Mouse (Mus musculus): Measurements from ENCODE around the gene Cnih1.
"Not testable (repeated sequence)": the region's sequence is repeated elsewhere in the genome, so short reads cannot be mapped to it uniquely, and the experiment has no call there.

Cnih1 gene

DNA sequence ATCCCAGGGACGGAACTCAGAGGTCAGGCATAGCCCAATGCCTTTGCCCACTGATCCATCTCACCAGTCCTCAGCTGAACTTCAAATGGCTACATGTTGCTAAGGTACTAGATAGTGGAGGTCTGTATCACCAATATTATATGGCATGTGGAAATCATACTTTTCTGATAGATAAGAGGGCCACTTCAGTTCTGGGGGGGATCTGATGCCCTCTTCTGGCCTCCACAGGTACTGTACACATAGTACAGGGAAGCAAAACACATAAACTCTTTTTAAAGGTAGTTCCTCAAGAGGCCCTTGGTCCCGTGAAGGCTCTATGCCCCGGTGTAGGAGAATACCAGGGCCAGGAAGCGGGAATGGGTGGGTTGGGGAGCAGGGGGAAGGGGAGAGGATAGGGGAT is 2.1 kb upstream of the Cnih1 start:
- DNase-seq (ENCODE audit: inconsistent age in 2 of 2, low spot score in 1 of 2) = peak in 1 of 2 experiments; percentile 53

DNA sequence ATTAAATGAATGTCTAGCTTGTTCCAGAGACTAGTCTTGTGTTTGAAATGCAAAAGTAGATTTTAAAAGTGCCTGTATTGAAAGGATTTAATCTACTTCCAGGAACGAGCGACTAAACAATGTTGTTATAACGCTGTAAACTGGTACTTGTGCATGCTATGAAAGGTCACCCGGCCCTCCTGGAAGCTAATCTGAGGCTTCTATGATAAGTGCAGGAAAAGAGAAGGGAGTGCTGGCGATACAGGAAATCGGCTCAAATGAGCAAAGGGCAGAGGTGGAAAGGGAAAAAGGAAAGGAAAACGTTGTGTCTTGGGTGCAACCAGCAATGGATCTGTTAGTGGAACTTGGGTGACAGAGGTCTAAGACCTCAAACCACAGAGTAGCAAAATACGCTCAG is 292 bp upstream of the Cnih1 start:
- DNase-seq (ENCODE audit: inconsistent age in 2 of 2, low spot score in 1 of 2) = peak in 1 of 2 experiments; percentile 42

DNA sequence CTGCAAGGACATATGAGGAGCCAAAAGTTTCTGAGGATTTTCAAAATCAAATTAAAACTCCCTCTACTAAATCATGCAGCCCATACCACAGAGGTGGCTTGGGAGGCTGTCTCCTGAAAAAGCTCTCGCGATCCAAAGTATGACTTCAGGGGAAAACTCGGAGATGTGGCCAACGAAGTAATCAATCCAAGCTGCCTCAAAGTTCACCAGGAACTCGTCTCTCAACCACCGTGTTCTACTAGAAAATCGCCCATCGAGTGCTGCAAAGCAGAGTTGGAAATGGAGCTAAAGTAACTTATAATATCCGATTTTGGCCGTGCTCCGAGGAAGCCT is 791 bp downstream of the Cnih1 start:
- peak in 1 of 2 experiments; percentile 90 for DNase-seq (ENCODE audit: inconsistent age in 2 of 2, low spot score in 1 of 2)

DNA sequence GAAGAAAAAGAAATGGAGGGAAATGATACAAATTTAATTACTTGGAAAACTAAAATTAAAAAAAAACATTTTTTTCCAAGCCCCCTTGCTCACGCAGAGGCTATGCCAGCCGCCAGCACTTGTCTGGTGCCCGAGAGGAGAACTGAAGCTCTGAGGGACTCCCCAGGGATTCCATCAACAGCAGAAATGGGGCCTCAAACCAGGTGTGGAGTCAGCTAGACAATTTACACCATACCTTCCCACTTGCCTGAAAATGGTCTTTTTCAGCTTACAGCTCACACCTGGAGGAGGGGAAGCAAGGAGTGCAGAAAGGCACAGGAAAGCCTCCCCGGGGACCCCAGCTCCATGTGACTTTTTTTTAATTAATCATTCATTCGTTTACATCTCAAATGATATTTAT is 3.0 kb downstream of the Cnih1 start:
- no peak for DNase-seq (ENCODE audit: inconsistent age in 2 of 2, low spot score in 1 of 2)

DNA sequence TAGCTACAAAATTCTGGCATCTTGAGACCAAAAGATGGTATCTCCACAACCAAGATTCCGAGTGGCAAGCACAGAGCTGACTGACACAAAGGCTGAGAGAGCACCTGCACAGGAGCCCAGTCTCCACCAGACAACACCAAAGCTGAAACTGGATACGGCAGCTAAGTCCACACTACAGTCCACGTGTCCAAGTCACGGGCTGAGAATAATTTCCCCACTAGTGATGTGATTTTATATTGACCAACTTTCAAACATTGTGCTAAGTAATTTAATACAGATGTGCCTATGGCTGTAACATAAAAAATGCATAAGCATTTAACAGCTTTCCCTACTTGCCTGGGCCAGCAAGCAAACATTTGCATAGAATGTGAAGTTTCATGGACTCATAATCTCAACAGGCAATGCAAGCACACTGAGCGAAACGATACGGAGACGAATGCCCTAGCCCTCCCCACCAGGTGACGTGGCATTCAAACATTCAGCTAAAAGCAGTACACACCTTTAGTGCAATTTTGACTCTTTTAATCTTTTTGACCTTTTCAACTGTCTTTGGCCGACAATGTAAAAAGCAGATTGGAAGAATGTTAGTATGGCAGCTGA is 4.8 kb downstream of the Cnih1 start:
- DNase-seq (ENCODE audit: inconsistent age in 2 of 2, low spot score in 1 of 2) = no peak

DNA sequence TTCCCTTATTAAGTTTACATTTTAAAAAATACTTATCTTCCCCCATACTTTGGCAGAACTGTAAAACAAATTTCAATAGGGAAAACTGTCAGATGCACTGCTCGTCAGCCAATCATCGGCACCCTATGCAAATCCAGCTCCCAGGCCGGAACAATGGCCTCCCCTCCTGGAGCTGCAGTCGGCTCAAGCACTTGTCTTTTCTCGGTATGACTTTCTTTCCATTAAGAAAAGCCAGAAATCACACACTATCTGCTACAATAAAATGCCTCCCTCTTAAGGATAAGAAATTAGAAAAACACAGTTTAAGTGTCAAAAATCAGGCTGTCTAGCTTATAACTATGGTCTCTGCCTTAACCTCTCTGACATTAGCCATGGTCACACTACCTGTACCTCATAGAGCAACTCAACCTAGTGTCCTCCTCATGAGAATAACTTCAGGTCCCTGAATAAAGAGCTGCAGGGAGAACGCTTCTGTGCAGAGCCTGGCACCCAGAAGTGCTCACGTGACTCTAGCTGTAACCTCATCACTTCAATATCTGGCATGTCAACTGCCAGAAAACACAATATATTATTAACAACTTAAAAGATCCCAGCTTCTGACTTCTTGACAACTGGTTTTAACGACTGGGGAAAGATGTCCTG is 5.9 kb downstream of the Cnih1 start:
- no peak for DNase-seq (ENCODE audit: inconsistent age in 2 of 2, low spot score in 1 of 2)

DNA sequence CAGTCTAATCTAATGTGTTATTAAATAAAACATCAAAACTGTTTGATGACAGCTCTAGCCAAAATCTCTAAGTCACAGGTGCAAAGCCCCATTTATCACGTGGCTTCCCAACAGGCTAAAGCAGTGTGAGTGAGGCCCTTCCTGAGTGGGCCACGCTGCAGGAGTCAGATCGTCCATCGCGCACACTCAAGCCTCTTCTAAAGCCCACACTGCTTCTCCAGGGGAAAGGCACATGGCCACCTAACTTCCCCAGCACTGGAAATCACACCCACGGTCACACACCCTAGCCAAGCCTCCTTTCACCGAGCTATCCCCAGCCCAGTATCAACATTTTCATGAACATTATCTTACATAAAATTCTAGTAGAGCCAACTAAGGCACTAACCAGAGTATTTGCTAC is 7.1 kb downstream of the Cnih1 start:
- no peak for DNase-seq (ENCODE audit: inconsistent age in 2 of 2, low spot score in 1 of 2)

DNA sequence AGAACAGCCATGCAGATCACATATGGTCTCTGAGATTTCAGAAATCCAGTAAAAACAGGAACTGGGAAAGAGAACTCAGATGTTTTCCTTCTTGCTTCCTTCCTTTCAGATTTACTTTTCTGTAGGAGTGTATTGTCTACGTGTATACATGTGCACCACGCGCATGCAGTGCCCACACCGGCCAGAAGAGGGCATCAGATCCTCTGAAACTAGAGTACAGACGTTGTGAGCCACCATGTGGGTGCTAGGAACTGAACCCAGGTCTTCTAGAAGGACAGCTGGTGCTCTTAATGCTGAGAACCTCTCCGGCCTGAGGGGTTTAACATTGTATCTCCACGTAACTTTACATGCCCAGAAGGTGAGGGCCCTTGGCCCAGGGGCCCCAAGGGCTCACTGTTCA is 9.0 kb downstream of the Cnih1 start:
- no peak for DNase-seq (ENCODE audit: inconsistent age in 2 of 2, low spot score in 1 of 2)

DNA sequence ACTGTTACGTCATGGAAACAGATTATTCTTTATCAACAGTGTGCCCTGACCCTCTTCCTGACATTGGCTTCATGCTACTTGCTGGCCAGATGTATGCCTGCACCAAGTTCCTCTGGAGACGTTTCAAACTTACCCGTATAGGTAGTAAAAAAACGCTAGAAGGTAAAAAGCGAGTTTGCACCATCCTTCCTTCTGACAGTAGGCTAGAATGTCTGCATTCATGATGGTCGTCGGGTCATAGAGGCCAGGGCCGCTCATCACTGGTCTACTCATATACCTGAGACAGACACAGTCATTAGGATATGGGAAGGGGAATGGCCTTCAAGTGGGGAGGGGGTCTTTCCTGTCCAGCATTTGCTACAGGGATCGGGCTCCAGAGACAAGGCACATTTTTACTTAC is 9.5 kb downstream of the Cnih1 start:
- no peak for DNase-seq (ENCODE audit: inconsistent age in 2 of 2, low spot score in 1 of 2)

DNA sequence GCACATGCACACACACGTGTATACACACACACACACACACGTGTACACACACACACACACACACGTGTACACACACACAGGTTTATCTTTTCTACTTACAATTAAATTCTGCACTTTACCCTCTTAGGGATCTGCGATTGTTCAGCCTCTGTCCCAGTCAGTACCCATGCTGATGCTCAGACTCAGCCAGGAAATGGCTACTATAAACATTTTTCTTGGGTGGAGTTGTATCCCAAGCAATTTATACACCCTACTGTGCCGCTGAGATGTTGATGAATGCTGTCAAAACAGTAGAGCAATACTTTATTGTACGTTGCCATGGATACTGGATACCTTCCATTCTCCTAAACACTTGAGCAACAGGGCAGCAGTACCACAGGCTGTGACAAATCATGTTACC is 18.2 kb downstream of the Cnih1 start:
- no peak for DNase-seq (ENCODE audit: inconsistent age in 2 of 2, low spot score in 1 of 2)

DNA sequence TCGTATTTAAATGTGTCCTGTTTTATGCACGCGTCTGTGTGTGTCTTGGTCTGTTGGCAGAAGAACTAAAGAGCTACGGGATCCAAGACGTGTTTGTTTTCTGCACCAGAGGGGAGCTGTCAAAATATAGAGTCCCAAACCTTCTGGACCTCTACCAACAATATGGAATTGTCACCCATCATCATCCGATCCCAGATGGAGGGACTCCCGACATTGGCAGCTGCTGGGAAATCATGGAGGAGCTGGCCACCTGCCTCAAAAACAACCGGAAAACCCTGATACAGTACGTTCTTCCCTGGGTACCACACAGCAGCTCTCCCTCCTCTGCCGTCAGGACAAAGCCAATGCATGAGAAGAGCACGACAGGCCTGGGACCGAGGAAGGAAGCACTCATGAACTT is 21.1 kb downstream of the Cnih1 start:
- no peak for DNase-seq (ENCODE audit: inconsistent age in 2 of 2, low spot score in 1 of 2)

DNA sequence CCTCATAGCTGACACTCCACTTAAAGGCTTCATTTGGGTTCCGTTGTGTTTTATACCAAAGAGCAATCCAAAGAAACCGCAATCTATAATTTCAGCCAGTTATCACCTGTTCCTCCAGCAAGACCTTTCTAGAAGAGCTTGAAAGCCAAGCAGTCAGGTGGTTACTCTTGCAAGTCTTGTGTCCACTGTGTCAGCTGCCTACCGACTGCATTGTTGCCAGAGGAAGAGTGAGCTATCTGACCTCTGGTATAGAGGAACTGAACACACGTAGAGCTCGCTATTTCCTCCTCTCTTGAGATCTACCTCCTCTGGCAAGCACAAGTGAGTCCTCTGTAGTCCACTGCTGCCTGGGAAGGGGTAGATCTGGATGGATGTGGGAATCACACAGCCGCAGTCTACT is 27.0 kb downstream of the Cnih1 start:
- no peak for DNase-seq (ENCODE audit: inconsistent age in 2 of 2, low spot score in 1 of 2)

DNA sequence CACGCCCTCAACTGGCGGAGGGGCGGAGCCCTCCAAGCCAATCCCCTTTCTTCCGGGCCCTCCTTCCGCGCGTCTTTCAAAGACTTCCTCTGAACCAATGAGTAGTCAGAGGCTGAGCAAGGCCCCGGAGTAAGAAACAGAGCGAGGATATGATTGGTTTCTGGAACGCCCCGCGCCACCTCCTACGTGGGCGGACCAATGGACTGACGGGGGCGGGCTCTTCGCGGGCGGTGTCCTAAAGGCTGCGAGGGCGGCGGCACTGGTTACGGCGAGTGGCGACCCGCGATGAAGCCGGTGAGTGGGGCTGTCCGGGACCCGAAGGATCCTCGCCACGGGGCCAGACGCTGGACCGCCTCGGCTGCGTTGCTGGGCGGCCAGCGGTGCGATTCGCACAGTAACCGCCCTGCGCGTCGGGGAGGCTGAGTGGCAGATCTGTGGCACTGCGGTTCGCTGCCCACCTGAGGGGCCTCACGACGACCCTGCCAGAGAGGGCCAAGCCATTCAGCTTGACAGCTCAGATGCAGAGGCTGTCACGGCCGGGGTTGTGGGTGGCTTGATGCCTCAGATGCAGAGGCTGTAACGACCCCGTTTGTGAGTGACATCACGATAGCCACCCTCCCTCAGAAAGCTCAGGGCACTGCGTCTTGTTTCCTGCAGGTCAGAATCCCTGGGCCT is 27.7 kb downstream of the Cnih1 start, which contains the start of gene Cdkn3:
TSS of gene Cdkn3 (plus strand) at position 187 of the 675 bp plus-strand sequence.
- peak; percentile 95 to 98 for DNase-seq (ENCODE audit: inconsistent age in 2 of 2, low spot score in 1 of 2)

DNA sequence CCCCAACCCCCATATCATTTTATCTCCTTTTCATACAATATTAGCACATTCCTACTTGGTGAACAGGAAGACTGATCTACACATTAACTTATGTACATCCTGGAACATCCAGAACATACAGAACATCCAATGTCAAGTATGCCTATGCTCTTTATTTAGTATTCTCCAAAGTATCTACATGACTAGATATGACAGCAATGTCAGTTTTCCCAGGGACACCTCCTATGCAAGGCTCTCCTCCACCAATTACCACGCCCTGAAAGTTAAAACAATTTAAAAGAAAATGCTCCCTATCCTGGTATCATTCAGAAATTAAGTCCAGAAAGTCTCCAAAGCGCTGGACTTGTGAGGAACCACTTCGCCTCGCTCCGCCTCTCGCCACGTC is 28.2 kb downstream of the Cnih1 start:
- no peak for DNase-seq (ENCODE audit: inconsistent age in 2 of 2, low spot score in 1 of 2)

DNA sequence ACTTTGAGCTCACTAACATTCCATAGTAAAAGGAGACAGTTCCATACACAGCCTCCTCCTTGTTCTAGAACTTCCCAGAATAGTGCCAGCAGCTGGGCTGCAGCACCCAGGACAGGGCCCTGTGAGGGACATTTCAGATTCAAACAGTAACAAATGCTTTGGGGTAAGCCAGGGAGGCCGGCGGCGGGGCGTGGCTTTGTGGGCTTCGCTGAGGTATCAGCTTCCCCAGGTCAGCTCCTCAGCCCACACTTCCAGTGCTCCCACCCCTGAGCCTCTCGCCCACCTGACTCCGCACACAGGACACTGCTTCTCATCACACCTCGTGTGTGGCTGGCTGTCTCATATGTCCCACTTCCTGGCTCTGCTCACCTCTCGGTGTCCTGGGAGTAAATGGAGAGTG is 30.5 kb downstream of the Cnih1 start:
- DNase-seq (ENCODE audit: inconsistent age in 2 of 2, low spot score in 1 of 2) = no peak

DNA sequence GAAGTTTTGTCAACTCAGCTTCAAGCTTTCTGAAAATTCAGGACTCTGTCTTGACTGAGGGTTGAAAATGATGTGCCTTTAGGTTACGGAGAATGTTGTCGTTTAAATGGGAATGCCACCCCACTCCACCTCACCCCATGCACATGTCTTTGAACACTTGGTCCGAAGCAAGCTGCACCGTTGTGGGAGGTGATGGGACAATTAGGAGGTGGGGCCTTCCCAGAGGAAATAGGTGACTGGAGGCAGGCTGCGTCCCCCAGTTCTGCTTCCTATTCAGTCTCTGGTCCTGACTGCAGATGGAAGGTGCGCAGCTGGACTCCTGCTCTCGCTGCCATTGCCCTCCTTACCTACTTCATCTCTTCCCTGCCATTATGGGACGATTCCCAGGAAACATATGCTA is 32.4 kb downstream of the Cnih1 start:
- DNase-seq (ENCODE audit: inconsistent age in 2 of 2, low spot score in 1 of 2) = no peak

DNA sequence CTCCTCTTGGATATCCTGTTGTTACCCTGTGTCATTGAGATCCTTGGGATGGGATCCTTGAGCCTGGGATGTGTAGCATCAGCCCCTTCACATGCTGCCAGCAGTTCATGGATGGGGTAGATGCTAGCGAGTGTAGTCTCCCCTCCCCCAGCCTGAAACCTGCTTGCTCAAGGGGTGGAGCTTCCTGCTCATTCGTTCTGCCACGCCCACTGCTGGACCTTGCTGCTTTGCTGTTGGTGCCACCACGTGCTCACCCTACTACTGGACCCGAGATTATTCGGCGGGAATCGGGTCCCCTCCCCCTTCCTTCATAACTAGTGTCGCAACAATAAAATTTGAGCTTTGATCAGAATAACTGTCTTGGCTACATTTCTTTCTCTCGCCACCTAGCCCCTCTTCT is 33.8 kb downstream of the Cnih1 start:
- DNase-seq (ENCODE audit: inconsistent age in 2 of 2, low spot score in 1 of 2) = peak in 1 of 2 experiments; percentile 63

DNA sequence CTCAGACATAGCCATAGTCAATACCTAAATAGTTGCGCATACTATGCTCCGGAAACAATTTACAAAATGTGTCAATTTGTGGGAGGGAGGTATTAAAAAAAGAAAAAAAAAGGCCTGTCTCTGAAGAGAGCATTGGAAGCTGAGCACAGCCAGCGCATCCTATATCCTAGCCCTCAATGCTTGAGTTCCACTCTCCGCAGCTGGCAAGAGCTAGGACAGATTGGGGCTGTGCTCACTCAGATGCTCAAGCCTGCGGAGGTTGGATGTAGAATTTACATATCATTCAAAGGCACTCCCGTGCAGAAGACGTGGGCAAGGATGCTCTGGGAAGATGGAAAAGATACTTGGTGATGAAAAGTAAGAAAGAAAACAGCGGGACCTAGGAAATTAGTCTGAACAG is 42.8 kb downstream of the Cnih1 start:
- no peak for DNase-seq (ENCODE audit: inconsistent age in 2 of 2, low spot score in 1 of 2)

DNA sequence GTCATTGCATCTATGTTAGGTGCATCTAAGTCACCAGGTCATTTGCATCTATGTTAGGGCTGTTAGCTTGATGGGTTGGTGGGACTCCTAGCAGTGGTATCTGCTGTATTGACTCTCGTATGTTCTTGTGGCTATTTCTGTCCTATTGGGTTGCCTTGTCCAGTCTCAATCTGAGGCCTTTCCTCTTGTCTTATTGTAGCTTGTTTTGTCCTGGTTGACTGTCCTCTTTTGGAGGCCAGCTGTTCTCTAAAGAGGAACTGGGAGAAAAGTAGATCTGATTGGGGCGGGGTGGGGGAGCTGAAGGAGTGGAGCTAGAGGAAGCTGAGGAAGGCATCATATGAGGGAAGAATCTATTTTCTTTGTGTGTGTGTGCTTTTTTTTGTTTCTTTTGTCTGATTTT is 45.5 kb downstream of the Cnih1 start:
- DNase-seq (ENCODE audit: inconsistent age in 2 of 2, low spot score in 1 of 2) = no peak

DNA sequence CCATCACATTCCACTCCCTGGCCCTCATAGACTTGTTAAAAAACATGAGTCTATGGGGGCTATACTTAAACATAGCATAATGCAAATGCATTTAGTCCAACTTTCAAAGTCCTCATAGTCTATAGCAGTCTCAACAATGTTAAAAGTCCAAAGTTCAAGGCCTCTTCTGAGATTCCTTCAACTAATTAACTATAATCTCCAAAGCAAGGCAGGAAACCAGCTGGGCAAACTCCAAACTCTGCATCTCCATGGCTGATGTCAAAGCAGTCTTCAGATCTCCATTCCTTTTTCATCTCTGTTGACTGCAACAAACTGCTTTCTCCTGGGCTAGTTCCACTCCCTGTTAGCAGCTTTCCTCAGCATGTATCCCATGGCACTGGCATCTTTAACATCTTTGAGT is 50.9 kb downstream of the Cnih1 start:
- not testable (repeated sequence) for DNase-seq (ENCODE audit: inconsistent age in 2 of 2, low spot score in 1 of 2)

DNA sequence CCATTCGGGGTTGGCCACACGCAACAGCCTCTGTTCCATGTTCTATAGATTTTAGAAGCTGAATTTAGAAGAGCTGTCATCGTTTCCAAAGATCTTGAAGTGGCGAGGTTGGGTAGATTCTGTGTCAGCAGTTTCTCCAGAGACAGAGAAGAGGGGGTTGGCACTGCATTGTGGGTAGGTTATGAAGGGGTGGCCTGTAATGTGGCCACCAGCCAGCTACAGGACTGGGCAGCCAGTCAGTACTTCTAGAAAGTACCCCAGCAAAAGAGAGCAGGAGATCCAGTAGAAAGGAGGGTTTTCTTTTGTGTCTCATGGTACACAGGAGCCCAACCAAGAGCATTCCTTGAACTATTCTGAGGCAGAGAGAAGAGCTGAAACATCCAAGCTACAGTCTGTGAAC is 51.8 kb downstream of the Cnih1 start:
- no peak for DNase-seq (ENCODE audit: inconsistent age in 2 of 2, low spot score in 1 of 2)

DNA sequence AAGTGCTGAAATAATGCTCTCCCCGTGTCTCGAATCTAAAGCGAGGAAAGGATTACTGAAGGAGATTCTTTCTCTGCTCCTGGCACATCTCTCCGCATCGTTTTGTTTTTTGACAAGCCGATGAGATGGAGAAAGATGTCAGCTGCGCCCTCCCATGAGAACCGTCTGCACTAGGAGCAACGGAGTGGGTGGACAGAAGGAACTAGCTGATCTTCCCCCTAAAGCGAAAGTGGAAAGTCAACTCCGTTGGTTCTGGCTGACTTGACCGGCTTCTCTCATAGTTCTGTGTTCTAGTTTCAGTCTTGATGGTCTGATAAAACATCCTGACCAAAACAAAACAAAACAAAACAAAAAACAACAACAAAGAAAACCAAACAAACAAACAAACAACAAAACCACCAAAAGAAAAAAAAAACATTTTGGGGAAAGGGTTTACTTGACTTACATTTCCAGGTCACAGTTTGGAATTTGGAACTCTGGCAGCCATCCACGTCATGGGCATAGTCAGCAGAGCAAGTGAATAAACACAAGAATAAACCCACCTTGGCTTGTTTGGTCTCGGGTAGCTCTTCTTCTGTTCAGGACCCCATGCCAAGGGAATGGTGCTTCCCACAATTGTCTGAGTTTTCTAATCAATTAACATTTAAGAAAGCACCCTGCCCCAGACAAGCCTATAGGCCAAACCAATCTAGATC is 53.3 kb downstream of the Cnih1 start:
- DNase-seq (ENCODE audit: inconsistent age in 2 of 2, low spot score in 1 of 2) = no peak
